Mouse (Mus musculus): ENCODE data around the gene Pcid2. TPM values are rescaled to one million over a fixed set of nuclear protein-coding genes. Genes with fewer than 3 reads are reported as not detected.

The Pcid2 gene
- polyA plus RNA-seq, 1 experiment, result 18.2 TPM

GRCm38 (mm10) chr8:13036346-13036812 lies 68.9 kb downstream of the Pcid2 start:
- 65% methylated on average over 10 of the region's 10 CpGs for WGBS
- DNase-seq (ENCODE audit: low read depth in 1 of 2, low spot score in 2 of 2), result no peak
- no peak overlapping the region for H3K27ac ChIP-seq (ENCODE audit: insufficient read depth, low read length)
- H3K27me3 ChIP-seq (ENCODE audit: control insufficient read depth, insufficient read depth, low read length), result no peaks in the 10 kb centered on the region
- H3K4me3 ChIP-seq (ENCODE audit: extremely low read depth, insufficient read depth, insufficient read length), result no peak overlapping the region
- no peaks in the 10 kb centered on the region for H3K36me3 ChIP-seq (ENCODE audit: control insufficient read depth, insufficient read depth, low read length)
- TF ChIP-seq POLR2A (IDR thresholded peaks at IDR 0.05; ENCODE audit: low read depth, low read length), result no peak
- H3K4me1 ChIP-seq (ENCODE audit: control insufficient read depth, insufficient read depth, insufficient read length), result no peaks in the 10 kb centered on the region

- H3K27ac ChIP-seq (ENCODE audit: insufficient read depth, low read length), result no peak overlapping the region
- H3K27me3 ChIP-seq (ENCODE audit: control insufficient read depth, insufficient read depth, low read length), result no peaks in the 10 kb centered on the region
- no peak overlapping the region for H3K4me3 ChIP-seq (ENCODE audit: extremely low read depth, insufficient read depth, insufficient read length)
- H3K4me1 ChIP-seq (ENCODE audit: control insufficient read depth, insufficient read depth, insufficient read length), result no peaks in the 10 kb centered on the region
- no peaks in the 10 kb centered on the region for H3K36me3 ChIP-seq (ENCODE audit: control insufficient read depth, insufficient read depth, low read length)
- no peak for TF ChIP-seq CTCF (IDR thresholded peaks at IDR 0.05; ENCODE audit: extremely low read depth, insufficient read depth, insufficient read length, insufficient replicate concordance)
- TF ChIP-seq POLR2A (IDR thresholded peaks at IDR 0.05; ENCODE audit: low read depth, low read length), result no peak
- WGBS, result 29% methylated on average over 5 of the region's 5 CpGs
- no peak for DNase-seq (ENCODE audit: low read depth in 1 of 2, low spot score in 2 of 2)
Observed at GRCm38 (mm10) chr8:13028482-13028881, 76.8 kb downstream of the Pcid2 start.

GRCm38 (mm10) chr8:13027615-13028014 lies 77.6 kb downstream of the Pcid2 start:
- H3K4me1 ChIP-seq (ENCODE audit: control insufficient read depth, insufficient read depth, insufficient read length), result no peaks in the 10 kb centered on the region
- no peaks in the 10 kb centered on the region for H3K27me3 ChIP-seq (ENCODE audit: control insufficient read depth, insufficient read depth, low read length)
- H3K27ac ChIP-seq (ENCODE audit: insufficient read depth, low read length), result no peak overlapping the region
- H3K4me3 ChIP-seq (ENCODE audit: extremely low read depth, insufficient read depth, insufficient read length), result no peak overlapping the region
- H3K36me3 ChIP-seq (ENCODE audit: control insufficient read depth, insufficient read depth, low read length), result no peaks in the 10 kb centered on the region
- WGBS, result 74% methylated on average over 5 of the region's 5 CpGs
- no peak for DNase-seq (ENCODE audit: low read depth in 1 of 2, low spot score in 2 of 2)
- TF ChIP-seq POLR2A (IDR thresholded peaks at IDR 0.05; ENCODE audit: low read depth, low read length) (no peak), CTCF (IDR thresholded peaks at IDR 0.05; ENCODE audit: extremely low read depth, insufficient read depth, insufficient read length, insufficient replicate concordance) (no peak)

Other genes starting within 250 kb of the Pcid2 start
- 2.7 and 2.9 TPM in 2 replicates for gene Mcf2l, start 231.7 kb downstream of the Pcid2 start, polyA plus RNA-seq (2012; rRNA removed)
- gene F7, start 79.4 kb downstream of the Pcid2 start, polyA plus RNA-seq (2012; rRNA removed), result 0.27 and 0.48 TPM in 2 replicates
- 2.5 and 2.7 TPM in 2 replicates for gene F10, start 68.2 kb downstream of the Pcid2 start, polyA plus RNA-seq (2012; rRNA removed)
- gene Proz, start 44.5 kb downstream of the Pcid2 start, polyA plus RNA-seq (2012; rRNA removed), result 0.08 and 0.11 TPM in 2 replicates
- gene Cul4a, start 162 bp upstream of the Pcid2 start, polyA plus RNA-seq (2012; rRNA removed), result 31.3 and 31.6 TPM in 2 replicates
- 234 and 318 TPM in 2 replicates for gene Lamp1, start 53.7 kb upstream of the Pcid2 start, polyA plus RNA-seq (2012; rRNA removed)
- gene Grtp1, start 95.2 kb upstream of the Pcid2 start, polyA plus RNA-seq (2012; rRNA removed), result 1.1 and 1.6 TPM in 2 replicates
- gene Adprhl1, start 148.7 kb upstream of the Pcid2 start, polyA plus RNA-seq (2012; rRNA removed), result 0.18 TPM in 1 of 2 replicates, not detected in the other
- 13.2 and 13.3 TPM in 2 replicates for gene Dcun1d2, start 182.7 kb upstream of the Pcid2 start, polyA plus RNA-seq (2012; rRNA removed)
- 10.5 and 12.0 TPM in 2 replicates for gene Tmco3, start 182.7 kb upstream of the Pcid2 start, polyA plus RNA-seq (2012; rRNA removed)
- 22.8 and 24.1 TPM in 2 replicates for gene Tfdp1, start 233.3 kb upstream of the Pcid2 start, polyA plus RNA-seq (2012; rRNA removed)